Mouse (Mus musculus) limb, embryonic 12.5 days (tissue): Measurements from ENCODE around the gene Bcl2. TPM values are rescaled to one million over a fixed set of nuclear protein-coding genes. Genes with fewer than 3 reads are reported as not detected.
"Not testable (repeated sequence)": the region's sequence is repeated elsewhere in the genome, so short reads cannot be mapped to it uniquely, and the experiment has no call there.

Experiments used
- ATAC-seq: fragments of 200-750 bp; cut with Nextera tagmentation; 2 replicates; pipeline ENCODE4 v1.8.0; 2017; ENCODE audit warnings: low read depth, moderate TSS enrichment; ENCODE audit not compliant: insufficient number of reproducible peaks, insufficient read depth, low FRiP score, low TSS enrichment
- H3K27ac ChIP-seq: fragments of 300-500 bp; sonication (generic); 2 replicates; pipeline ENCODE4 v1.5.1; 2016; ENCODE audit warnings: mild to moderate bottlenecking, moderate library complexity
- H3K27me3 ChIP-seq: fragments of 300-500 bp; sonication (generic); 2 replicates; pipeline ENCODE4 v1.6.1; 2016; ENCODE audit warnings: mild to moderate bottlenecking, moderate library complexity
- H3K36me3 ChIP-seq: fragments of 300-500 bp; sonication (generic); 2 replicates; pipeline ENCODE4 v1.6.1; 2016; ENCODE audit warnings: mild to moderate bottlenecking, moderate library complexity
- H3K4me1 ChIP-seq: fragments of 300-500 bp; sonication (generic); replicated peaks from 2 replicates; pipeline ENCODE4 v1.6.1; 2016
- H3K4me2 ChIP-seq: fragments of 300-500 bp; sonication (generic); 2 replicates; pipeline ENCODE4 v1.6.1; 2016; ENCODE audit warnings: mild to moderate bottlenecking, moderate library complexity
- H3K4me3 ChIP-seq: fragments of 300-500 bp; sonication (generic); replicated peaks from 2 replicates; pipeline ENCODE4 v1.5.1; 2016; ENCODE audit warnings: mild to moderate bottlenecking
- H3K9ac ChIP-seq: fragments of 300-500 bp; sonication (generic); replicated peaks from 2 replicates; pipeline ENCODE4 v1.6.1; 2016; ENCODE audit warnings: mild to moderate bottlenecking, moderate library complexity
- H3K9me3 ChIP-seq: fragments of 300-500 bp; sonication (generic); 2 replicates; pipeline ENCODE4 v1.6.1; 2016; ENCODE audit warnings: mild to moderate bottlenecking, moderate library complexity
- WGBS: fragments of 180-500 bp; shearing (Covaris S2); methylation state at CpG from one replicate; pipeline ENCODE4 v1.1.7; 2016; 5-methylcytosine and 5-hydroxymethylcytosine counted together
- polyA plus RNA-seq: library from polyadenylated mRNA; unstranded; fragments of >200 nt; fragmentation: Nextera tagmentation; extraction: Ambion mirVana; gene quantifications from 2 replicates; pipeline ENCODE4 v1.2.1, GENCODE M21; 2016

Gene Bcl2
- polyA plus RNA-seq, 1 experiment from 2014 or later: 27.5 TPM

GRCm38 (mm10) chr1:106739810-106740209 is 25.7 kb upstream of the Bcl2 start:
- no peaks in the 10 kb centered on the region for H3K9me3 ChIP-seq
- H3K9ac ChIP-seq: no peak overlapping the region
- H3K4me2 ChIP-seq: no peak overlapping the region
- no peaks in the 10 kb centered on the region for H3K27me3 ChIP-seq
- H3K27ac ChIP-seq: no peak overlapping the region
- H3K4me1 ChIP-seq: no peaks in the 10 kb centered on the region
- WGBS: 89% methylated on average over 5 of the region's 5 CpGs
- peaks cover 26% of the 10 kb centered on the region; the same call in 1 of the 2 replicates for H3K36me3 ChIP-seq
- no peak overlapping the region for H3K4me3 ChIP-seq
- no peak for ATAC-seq

GRCm38 (mm10) chr1:106738092-106738491 is 24.0 kb upstream of the Bcl2 start:
- ATAC-seq: no peak
- WGBS: 81% methylated on average over 3 of the region's 3 CpGs
- Histone ChIP-seq H3K27me3 (no peaks in the 10 kb centered on the region), H3K4me2 (no peak overlapping the region), H3K9ac (no peak overlapping the region), H3K4me1 (no peaks in the 10 kb centered on the region), H3K9me3 (no peaks in the 10 kb centered on the region), H3K27ac (no peak overlapping the region), H3K36me3 (peaks cover 31% of the 10 kb centered on the region; the same call in 1 of the 2 replicates), H3K4me3 (no peak overlapping the region)

GRCm38 (mm10) chr1:106736211-106736610 is 22.1 kb upstream of the Bcl2 start:
- no peak overlapping the region for H3K9ac ChIP-seq
- WGBS: 97% methylated on average over 8 of the region's 8 CpGs
- no peaks in the 10 kb centered on the region for H3K4me1 ChIP-seq
- no peak for ATAC-seq
- peaks cover 24% of the 10 kb centered on the region; the same call in 1 of the 2 replicates for H3K36me3 ChIP-seq
- no peak overlapping the region for H3K4me3 ChIP-seq
- H3K27ac ChIP-seq: no peak overlapping the region
- H3K9me3 ChIP-seq: no peaks in the 10 kb centered on the region
- no peaks in the 10 kb centered on the region for H3K27me3 ChIP-seq
- no peak overlapping the region for H3K4me2 ChIP-seq

GRCm38 (mm10) chr1:106735586-106735985 is 21.5 kb upstream of the Bcl2 start:
- Histone ChIP-seq H3K36me3 (peaks cover 24% of the 10 kb centered on the region; the same call in 1 of the 2 replicates), H3K9ac (no peak overlapping the region), H3K4me1 (no peaks in the 10 kb centered on the region), H3K4me2 (no peak overlapping the region), H3K27me3 (no peaks in the 10 kb centered on the region), H3K27ac (no peak overlapping the region), H3K9me3 (no peaks in the 10 kb centered on the region), H3K4me3 (no peak overlapping the region)
- no peak for ATAC-seq
- WGBS: 59% methylated on average over 2 of the region's 2 CpGs

GRCm38 (mm10) chr1:106722061-106722460 is 8.0 kb upstream of the Bcl2 start:
- Histone ChIP-seq H3K4me1 (no peaks in the 10 kb centered on the region), H3K9me3 (no peaks in the 10 kb centered on the region), H3K27ac (no peak overlapping the region), H3K4me2 (no peak overlapping the region), H3K27me3 (no peaks in the 10 kb centered on the region), H3K4me3 (no peak overlapping the region), H3K36me3 (peaks cover 10% of the 10 kb centered on the region; the same call in 1 of the 2 replicates), H3K9ac (no peak overlapping the region)
- WGBS: 49% methylated on average over 5 of the region's 5 CpGs
- ATAC-seq: no peak

GRCm38 (mm10) chr1:106717736-106718135 is 3.7 kb upstream of the Bcl2 start:
- ATAC-seq, H3K9ac ChIP-seq, H3K36me3 ChIP-seq, H3K4me3 ChIP-seq, H3K4me2 ChIP-seq, H3K27ac ChIP-seq, H3K27me3 ChIP-seq, H3K4me1 ChIP-seq, H3K9me3 ChIP-seq: not testable (repeated sequence)
- 71% methylated on average over 7 of the region's 7 CpGs for WGBS

GRCm38 (mm10) chr1:106717071-106717601 is 3.1 kb upstream of the Bcl2 start:
- H3K27me3 ChIP-seq: no peaks in the 10 kb centered on the region; the same call in 1 of the 2 replicates
- H3K4me1 ChIP-seq: peaks cover 13% of the 10 kb centered on the region
- H3K9ac ChIP-seq: no peak overlapping the region
- ATAC-seq: no peak
- no peak overlapping the region for H3K4me3 ChIP-seq
- H3K36me3 ChIP-seq: no peaks in the 10 kb centered on the region
- H3K4me2 ChIP-seq: no peak overlapping the region
- H3K27ac ChIP-seq: no peak overlapping the region
- WGBS: 34% methylated on average over 7 of the region's 7 CpGs
- H3K9me3 ChIP-seq: no peaks in the 10 kb centered on the region

- H3K36me3 ChIP-seq: no peaks in the 10 kb centered on the region
- no peak for ATAC-seq
- no peaks in the 10 kb centered on the region for H3K9me3 ChIP-seq
- no peak overlapping the region for H3K9ac ChIP-seq
- no peak overlapping the region for H3K27ac ChIP-seq
- no peak overlapping the region for H3K4me3 ChIP-seq
- no peaks in the 10 kb centered on the region; the same call in 1 of the 2 replicates for H3K27me3 ChIP-seq
- peaks cover 21% of the 10 kb centered on the region for H3K4me1 ChIP-seq
- H3K4me2 ChIP-seq: no peak overlapping the region
- 94% methylated on average over 3 of the region's 3 CpGs for WGBS
Measured at GRCm38 (mm10) chr1:106716141-106716540, 2.1 kb upstream of the Bcl2 start.

GRCm38 (mm10) chr1:106715111-106716083 is 1.3 kb upstream of the Bcl2 start:
- Histone ChIP-seq H3K4me3 (no peak overlapping the region), H3K9ac (no peak overlapping the region), H3K9me3 (no peaks in the 10 kb centered on the region), H3K36me3 (no peaks in the 10 kb centered on the region), H3K4me1 (peaks cover 21% of the 10 kb centered on the region), H3K4me2 (peak overlapping the region; percentile 87), H3K27me3 (no peaks in the 10 kb centered on the region; the same call in 1 of the 2 replicates), H3K27ac (no peak overlapping the region)
- WGBS: 87% methylated on average over 13 of the region's 13 CpGs
- ATAC-seq: no peak

GRCm38 (mm10) chr1:106714530-106714981 is 482 bp upstream of the Bcl2 start:
- 5% methylated on average over 21 of the region's 21 CpGs for WGBS
- Histone ChIP-seq H3K27ac (peak overlapping the region; percentile 95), H3K27me3 (no peaks in the 10 kb centered on the region; the same call in 1 of the 2 replicates), H3K9me3 (no peaks in the 10 kb centered on the region), H3K9ac (peak overlapping the region; percentile 87), H3K4me1 (peaks cover 24% of the 10 kb centered on the region), H3K4me3 (peak overlapping the region; percentile 73), H3K4me2 (peak overlapping the region; percentile 87), H3K36me3 (no peaks in the 10 kb centered on the region)
- ATAC-seq: peak; percentile 64

GRCm38 (mm10) chr1:106712330-106712729 is 1.7 kb downstream of the Bcl2 start:
- Histone ChIP-seq H3K36me3 (no peaks in the 10 kb centered on the region), H3K4me1 (peaks cover 29% of the 10 kb centered on the region), H3K27ac (no peak overlapping the region), H3K4me2 (peak overlapping the region; percentile 87), H3K9me3 (no peaks in the 10 kb centered on the region), H3K27me3 (no peaks in the 10 kb centered on the region; the same call in 1 of the 2 replicates), H3K4me3 (peak overlapping the region; percentile 73), H3K9ac (peak overlapping the region; percentile 87)
- 10% methylated on average over 22 of the region's 22 CpGs for WGBS
- ATAC-seq: no peak
